Mouse (Mus musculus) A20 (cell line): ENCODE measurements around the gene Insyn1.

Experiments used
- DNase-seq: peaks from one replicate; pipeline ENCODE4 v3.0.0-alpha.2; 2011; ENCODE audit warnings: low read depth, low spot score

Insyn1 gene

DNA sequence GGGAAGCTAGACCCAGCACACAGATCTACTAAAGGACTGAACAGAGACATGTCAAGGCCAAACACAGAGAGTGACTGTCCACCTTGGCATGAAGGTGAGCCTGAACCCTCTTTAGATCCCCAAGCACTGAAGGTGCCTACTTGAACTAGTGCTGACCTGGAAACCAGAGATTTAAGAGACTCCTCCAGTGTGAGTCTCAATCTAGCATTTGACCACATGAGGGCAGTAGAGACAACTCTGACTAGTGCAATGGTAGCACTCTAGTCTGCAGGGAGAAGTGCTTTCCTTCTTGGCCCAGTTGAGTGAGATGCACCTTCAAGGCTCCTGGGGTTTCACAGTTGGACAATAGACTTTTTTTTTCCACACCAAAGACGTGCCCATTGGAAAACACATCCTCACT, 46.4 kb downstream of the Insyn1 start:
- DNase-seq = peak; percentile 71

DNA sequence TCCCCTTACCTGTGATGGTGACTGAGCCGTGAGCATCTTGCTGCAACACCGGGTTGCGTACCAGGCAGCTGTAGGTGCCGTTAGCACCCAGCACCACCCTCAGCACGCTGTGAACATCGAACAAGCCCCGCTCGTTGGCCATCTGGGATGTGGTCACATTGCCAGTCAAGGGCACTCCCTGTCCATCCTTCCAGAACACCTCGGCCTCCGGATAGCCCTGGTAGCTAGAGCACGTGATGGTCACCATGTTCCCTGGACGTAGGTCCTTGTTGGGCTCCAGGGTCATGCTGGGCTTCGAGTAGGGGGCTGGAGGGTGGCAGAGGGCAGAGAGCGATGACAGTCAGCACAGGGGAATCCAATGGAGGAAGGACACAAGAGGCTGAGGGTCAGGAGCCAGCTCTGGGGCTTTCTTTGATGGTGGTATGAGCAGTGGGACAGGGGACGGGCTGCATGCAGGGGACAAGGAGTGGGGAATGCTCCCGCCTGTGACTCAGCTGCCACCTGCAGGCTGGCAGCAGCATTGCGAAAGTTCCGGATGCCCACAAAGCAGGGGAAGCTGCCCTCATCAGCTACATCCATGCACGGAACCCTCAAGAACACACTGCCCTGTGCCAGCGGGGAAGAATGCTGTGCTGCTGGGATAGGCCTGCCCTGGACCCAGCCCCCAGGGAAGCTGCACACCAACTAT, 47.2 kb downstream of the Insyn1 start:
- peak; percentile 68 for DNase-seq

GRCm38 (mm10) chr9:58537774-58538173, 49.4 kb downstream of the Insyn1 start:
- DNase-seq = peak; percentile 87

DNA sequence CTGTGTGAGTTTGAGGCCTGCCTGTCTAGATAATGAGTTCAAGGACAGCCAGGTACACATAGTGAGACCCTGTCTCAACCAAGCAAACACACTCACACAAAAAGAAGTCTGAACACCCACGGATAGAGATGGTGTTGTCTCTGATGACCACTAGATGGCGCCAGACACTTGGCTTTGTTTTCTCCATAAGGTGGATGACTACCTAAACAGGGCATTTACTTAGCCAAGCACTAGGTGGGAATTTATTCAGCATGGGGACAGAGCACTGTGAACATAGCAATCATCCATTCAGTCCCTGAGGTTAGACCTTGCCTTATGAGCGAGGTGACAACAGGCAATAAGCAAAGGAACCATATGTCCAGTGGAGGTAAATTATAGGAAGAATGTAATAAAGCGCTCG, 51.5 kb downstream of the Insyn1 start:
- DNase-seq = peak; percentile 72

GRCm38 (mm10) chr9:58541895-58542338, 53.5 kb downstream of the Insyn1 start:
- no peak for DNase-seq

- no peak for DNase-seq
Observed at GRCm38 (mm10) chr9:58544879-58545324, 56.5 kb downstream of the Insyn1 start.

DNA sequence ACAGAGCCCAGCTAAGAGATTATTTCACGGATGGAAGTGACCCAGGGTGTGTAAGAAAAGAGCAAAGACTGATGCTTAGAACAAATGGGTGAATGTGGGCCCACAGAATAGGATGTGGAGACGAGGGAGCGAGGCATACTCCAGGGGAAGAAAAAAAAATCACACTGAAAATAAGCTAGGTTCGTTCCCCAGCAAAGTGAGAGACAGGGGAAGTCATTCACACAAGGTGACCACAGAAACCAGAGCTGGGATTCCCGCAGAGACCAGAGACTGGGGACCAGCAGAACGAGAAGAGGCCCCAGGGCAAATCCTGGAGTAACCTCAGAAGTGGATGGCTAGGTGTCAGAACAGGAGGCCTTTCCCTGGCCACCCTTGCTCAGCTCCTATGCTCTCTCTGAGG, 57.0 kb downstream of the Insyn1 start:
- DNase-seq = no peak

GRCm38 (mm10) chr9:58546630-58547360, 58.4 kb downstream of the Insyn1 start:
- no peak for DNase-seq

GRCm38 (mm10) chr9:58548897-58549296, 60.5 kb downstream of the Insyn1 start:
- DNase-seq = no peak
